Mouse (Mus musculus) kidney, postnatal 36 days (tissue): Measurements from ENCODE around the gene Pdx1.
A peak's percentile ranks its signal among the peaks of the same experiment; 100 is the strongest.

Experiments used
- DNase-seq, 2 experiments: peaks; one replicate each; pipeline ENCODE4 v3.0.0; 2021 to 2022; ENCODE audit warnings: mixed read lengths in 2 of 2

The Pdx1 gene

DNA sequence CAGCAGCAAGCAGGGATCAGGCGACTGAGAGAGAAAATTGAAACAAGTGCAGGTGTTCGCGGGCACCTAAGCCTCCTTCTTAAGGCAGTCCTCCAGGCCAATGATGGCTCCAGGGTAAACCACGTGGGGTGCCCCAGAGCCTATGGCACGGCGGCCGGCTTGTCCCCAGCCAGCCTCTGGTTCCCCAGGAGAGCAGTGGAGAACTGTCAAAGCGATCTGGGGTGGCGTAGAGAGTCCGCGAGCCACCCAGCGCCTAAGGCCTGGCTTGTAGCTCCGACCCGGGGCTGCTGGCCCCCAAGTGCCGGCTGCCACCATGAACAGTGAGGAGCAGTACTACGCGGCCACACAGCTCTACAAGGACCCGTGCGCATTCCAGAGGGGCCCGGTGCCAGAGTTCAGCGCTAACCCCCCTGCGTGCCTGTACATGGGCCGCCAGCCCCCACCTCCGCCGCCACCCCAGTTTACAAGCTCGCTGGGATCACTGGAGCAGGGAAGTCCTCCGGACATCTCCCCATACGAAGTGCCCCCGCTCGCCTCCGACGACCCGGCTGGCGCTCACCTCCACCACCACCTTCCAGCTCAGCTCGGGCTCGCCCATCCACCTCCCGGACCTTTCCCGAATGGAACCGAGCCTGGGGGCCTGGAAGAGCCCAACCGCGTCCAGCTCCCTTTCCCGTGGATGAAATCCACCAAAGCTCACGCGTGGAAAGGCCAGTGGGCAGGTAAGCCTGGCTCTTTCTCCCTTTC is at the start of gene Pdx1:
TSS of gene Pdx1 (plus strand) at position 34 of the 747 bp plus-strand sequence.
- no peak for DNase-seq

DNA sequence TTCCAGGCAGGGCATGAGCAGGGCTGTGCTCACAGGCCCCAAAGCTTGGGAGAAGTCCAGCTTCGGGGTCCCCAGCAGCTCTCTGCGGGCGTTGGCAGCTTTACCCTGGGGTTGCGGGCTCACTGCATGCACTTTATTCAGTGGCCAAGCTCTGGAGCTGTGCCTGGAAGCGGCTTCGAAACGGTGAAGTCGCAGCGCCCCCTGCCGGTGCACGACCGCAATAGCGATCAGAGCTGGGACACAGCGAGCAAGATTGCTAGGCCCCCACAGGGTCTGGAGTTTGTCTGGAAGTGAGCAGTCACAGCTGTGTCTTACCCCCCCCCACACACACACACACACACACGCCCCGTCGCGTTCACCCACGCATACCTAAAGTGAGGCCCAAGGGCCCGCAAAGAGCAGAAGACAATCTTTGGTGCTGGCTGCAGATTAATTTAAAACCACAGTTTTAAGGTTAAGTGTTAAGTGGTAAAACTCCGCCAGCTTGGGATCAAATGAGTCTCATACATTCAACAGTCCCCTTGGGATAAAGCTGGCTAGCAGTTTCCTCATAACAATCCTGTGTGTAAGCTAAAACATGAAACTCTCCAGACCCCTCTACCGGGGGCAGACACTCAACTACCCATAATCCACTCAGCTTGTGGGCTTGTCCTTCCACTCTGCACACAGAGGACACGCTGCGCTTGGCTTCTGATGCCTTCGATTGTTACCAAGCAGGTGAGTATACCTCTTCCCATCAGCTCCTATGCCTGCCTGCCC is 42.2 kb upstream of the Pdx1 start:
- DNase-seq: peak; percentile 77 to 90

DNA sequence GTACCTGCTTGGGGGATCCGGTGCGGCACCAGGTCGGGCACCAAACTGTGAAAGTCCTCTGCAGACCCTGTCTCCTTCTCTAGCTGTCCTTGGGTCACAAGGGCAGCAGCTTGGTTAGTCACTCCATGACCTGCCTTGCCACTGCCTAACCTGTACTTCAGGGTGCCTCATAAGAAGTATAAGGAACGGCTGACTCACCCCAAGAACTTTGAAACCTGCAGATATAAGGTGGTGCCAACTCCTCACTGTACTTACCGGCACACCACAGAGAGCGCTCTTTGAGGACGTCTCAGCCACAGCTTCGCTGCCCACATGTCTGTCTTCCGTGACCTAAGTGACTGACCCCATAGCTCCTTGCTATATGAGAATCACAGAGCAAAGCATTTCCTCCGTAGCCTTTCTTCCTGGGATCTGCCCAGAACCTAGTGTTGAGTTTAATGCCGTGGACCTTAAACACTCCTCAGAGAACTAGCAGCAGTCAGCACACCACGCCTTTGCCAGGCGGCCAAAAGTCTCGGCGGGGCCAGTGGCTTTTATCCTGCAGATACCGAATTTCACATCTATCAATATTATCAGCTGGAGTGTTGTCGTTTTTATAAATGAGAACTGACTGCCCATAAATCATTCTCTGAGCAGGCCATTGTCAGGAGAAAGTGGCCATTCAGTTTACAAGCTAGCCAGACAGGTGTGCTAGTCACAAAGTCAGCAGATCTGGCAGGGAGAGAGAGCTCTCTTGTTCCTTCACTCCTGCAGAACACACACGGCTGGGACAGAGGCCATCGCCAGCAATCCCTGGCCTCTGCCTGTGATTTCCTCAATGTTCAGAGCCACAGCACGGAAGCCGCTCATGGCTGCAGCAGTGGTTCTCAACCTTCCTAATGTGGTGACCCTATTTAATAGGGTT is 34.1 kb upstream of the Pdx1 start:
- DNase-seq: no peak

DNA sequence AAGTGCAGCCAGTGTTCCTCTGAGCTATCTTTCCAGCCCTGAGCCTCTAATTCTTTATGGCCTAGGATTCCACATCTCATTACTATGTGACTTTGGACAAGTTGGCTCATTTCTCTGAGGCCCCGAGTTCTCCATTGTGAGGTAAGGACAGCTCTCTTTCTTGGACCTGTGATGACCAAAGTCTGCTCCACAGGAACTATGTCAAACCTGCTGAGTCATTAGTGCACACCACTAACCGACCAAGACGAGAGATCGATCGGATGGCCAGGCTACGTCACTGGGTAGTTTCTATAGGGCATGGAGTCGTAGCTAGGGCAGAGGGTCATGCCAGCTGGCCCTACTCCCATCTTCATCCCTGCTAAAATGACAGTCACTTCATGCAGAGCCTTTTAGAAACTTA is 25.9 kb upstream of the Pdx1 start:
- no peak for DNase-seq

DNA sequence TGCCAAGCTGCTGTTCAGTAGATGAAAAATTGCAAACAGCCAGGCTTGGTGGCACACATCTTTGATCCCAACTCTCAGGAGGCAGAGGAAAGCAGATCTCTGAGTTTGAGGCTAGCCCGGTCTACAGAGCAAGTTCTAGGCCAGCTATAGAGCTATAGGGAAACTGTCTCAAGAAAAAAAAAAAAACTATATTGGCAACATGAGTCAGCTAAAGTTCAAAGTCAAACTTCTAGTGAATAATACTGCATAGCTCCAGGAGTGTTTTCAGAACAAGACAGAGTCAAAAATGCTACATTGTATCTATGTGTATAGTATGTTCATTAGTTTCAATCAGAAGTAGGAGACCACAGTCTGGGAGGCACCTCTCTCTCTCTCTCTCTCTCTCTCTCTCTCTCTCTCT is 9.6 kb upstream of the Pdx1 start:
- no peak for DNase-seq

DNA sequence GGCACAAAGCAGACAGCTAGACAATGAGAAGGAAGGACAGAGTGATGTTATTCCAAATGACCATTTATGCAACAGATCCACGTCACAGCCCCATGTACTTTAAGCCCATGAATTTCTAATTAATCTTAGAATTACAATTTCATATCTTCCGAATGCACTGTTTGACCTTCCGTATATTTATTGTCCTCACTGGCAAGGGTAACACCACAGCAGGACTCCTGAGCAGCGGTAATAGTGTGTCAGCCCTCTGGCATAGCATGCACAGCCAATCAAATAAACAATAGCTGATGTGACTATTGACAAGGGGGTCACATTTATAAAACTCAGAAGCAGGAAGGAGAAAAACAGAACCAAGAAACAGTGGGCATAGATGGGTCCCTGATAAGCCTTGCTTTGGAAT is 9.0 kb upstream of the Pdx1 start:
- no peak for DNase-seq

DNA sequence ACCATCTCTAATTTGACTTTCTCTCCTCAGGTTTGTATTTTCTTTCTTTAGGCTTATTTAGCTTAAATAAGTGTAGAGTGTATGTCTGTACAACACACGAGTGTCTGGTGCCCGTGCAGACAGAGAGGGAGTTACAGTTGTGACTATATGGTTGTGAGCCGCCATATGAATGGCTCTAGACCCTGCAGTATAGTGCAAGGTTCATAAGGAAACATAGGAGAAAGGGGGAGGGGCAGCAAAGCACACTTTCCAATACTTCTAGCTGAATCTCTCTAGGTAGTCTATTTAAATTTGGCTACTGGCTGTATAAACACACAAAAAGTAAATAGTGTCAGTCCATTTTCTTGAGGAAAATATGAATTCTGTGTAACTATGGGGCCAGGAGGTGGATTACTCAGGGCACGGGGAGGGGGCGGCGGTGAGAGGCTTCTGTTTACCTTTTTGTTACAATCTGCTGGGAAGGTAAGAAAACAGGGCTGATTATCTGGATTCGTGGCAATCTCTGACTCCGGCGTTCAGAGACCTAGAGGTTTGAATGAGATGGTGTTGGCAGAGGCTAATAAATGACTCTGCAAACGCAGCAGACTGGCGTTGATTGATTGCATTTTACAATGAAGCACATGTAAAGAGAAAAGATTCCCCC is 7.7 kb upstream of the Pdx1 start:
- no peak for DNase-seq

DNA sequence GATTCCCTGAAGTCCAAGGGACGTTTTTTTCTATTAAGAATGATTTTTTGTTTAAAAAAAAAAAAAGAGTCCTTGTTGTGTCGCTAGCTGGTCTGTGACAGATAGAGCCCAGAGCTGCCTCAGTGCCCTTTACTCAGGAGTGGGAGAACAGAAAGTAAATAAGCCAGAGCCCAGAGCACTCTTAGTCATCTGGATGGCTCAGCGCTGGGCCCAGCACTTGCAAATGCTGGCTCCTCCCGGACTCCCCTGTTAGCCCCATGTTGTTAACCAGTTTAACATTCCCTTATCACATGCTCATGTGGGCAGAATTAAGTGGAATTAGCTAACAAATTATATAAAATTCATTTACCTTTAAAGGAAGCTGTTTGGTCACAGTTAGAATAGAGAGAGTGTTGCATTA is 5.8 kb upstream of the Pdx1 start:
- DNase-seq: no peak

DNA sequence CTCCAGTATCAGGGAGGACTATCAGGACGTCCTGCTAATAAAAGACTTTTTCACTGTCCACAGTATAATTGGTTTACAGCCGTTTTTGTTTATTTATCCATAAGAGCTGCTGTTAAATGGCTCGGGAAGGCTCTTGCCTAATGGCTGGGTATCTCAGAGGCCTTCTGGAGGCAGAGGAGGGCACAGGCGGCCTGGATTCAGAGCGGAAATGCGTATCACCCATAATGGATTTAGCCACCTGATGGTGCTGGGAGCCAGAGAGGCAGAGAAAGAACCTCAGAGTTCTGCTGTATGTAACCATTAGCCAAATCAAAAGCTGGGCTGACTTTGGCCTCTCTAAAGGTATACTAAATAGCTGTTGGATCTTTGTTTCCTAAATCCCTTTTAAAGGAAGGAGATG is 2.3 kb upstream of the Pdx1 start:
- no peak for DNase-seq

DNA sequence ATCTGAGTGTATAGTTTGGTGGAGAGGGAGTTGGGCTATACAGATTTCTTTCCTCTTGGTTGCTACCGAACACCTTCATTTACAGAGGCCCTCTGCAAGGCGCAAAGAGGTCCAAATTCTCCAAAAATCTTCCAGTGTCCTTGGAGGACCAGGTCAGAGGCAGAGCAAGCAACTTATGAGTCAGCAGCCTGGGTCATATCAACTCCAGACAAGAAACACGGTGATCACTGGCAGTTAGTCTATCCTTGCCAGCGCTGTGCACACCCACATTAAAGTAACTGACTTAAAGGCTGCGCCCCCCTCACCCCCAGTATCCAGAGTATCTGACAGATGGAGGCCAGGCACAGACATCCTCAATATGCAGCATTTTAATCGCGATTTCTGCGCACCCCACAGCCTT is 1.0 kb upstream of the Pdx1 start:
- no peak for DNase-seq

DNA sequence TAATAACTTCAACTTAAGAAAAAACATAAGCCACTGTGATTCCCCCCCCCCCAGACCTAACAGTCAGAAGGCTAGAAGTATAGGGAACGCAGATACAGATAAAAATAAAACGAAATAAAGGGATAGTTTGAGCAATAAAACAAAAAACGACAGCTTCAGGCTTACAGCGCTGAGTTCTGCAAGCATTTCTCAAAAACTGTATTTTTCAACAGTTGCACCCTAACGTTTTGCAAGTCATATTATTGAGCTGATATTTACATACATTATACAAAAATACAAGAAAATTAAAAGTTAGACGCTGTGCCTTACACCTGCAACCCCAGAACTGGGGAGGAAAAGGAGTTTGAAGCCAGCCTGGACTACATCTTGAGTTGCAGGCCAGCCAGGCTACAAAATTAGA is 388 bp upstream of the Pdx1 start:
- no peak for DNase-seq

DNA sequence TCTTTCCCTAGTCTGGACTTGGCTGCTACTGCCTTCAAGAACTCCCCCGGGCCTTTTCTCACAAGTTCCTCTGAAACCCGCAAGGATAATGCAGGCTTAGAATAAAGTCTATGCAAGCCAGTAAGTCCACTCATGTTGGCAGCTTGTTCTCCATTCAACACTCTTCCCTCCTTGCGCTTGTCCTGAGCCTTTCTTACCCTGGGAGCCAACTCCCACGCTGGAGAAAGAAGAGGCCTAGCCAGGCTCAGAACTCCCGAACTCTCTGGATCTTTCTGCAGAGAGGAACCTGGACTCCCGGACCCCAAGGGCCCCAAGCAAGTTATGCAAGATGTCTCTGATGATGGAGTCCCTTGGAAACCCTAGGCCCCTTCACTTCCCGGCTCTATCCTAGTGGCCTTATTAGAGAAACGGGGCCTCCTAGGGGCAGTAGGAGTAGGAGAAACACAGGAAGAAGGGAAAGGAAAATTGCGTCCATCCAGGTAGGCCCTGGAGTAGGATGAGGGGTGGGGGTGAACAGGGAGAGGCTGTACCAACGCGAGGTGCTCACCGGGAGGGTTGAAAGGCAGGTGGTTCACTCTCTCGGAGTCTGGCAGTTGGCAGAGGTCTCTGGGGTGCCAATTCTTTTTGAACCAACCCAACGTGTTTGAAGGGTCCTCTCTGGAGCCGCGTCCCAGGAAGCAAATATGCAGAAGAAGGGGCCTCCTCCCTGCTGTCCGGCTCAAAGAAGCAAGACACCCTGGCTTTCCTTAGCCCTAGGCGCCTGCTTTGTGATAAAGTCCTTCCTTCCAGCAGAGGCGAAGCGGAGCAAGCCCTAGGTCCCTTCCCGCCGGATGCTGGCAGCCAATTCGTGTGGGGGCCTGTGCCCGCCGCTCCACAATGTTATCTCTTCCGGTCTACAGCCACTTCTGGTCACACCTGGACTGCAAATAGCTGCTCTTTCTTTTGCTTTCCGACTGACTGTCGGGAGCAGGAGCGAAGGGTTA is 1.2 kb downstream of the Pdx1 start:
- DNase-seq: no peak

DNA sequence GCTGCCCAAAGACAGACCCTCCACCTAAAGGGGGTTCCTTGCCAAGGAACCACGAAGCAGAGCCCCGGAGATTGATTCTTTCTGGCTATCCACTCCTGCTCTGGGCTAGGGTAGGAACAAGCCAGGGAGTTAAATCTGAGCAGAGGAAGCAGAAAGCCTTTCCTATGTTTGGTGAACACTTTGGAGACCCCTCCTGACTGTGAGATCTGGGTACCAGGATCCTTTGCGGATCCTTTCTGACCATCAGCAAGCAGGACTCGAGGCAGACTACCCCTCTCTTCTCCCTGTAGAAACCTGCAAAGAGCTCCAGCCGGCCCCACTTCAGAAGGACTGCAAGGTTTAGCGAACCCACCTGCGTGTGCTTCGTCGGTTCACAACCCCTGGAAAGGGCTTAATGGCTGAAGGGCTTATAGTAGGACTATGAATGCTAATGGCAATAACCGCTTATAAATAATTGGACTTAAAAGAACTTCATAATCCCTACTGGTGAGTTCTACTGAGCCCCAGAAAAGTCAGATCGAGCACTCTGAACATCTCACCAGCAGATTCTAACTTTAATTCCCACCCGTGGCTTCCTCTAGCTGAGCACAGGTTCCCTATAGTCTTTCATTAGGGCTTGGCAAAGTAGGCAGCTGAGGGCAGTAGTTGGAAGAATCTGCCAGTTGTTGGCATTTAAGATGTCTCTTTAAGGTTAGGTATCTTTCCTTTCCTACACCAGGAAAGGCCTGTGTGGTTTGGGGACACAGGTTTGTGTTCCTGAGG is 2.5 kb downstream of the Pdx1 start:
- no peak for DNase-seq

DNA sequence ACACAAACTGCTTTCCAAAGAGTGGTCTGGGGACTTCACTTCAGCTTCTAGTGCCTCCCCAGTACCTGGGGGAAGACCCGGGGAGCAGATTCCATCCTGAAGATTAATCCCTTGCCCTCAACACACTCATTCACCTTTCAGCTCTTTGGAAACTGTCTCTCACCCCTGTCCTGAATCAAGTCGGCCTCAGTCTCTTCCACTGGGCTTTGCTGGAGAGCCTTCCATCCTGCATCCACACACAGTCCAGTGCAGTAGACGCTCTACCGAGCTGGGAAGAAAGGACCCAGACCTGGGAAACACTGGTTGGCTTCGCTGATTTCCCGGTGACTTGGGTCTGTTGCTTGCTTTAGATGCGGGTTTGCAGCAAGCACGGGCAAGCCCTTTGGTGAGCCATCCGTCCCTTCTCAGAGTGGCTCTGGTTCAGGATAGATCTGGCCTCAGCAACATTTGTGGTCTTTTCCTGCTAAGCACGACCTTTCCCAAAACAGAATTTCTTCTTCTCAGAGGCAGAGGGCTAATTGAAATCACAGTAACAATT is 3.1 kb downstream of the Pdx1 start:
- no peak for DNase-seq

DNA sequence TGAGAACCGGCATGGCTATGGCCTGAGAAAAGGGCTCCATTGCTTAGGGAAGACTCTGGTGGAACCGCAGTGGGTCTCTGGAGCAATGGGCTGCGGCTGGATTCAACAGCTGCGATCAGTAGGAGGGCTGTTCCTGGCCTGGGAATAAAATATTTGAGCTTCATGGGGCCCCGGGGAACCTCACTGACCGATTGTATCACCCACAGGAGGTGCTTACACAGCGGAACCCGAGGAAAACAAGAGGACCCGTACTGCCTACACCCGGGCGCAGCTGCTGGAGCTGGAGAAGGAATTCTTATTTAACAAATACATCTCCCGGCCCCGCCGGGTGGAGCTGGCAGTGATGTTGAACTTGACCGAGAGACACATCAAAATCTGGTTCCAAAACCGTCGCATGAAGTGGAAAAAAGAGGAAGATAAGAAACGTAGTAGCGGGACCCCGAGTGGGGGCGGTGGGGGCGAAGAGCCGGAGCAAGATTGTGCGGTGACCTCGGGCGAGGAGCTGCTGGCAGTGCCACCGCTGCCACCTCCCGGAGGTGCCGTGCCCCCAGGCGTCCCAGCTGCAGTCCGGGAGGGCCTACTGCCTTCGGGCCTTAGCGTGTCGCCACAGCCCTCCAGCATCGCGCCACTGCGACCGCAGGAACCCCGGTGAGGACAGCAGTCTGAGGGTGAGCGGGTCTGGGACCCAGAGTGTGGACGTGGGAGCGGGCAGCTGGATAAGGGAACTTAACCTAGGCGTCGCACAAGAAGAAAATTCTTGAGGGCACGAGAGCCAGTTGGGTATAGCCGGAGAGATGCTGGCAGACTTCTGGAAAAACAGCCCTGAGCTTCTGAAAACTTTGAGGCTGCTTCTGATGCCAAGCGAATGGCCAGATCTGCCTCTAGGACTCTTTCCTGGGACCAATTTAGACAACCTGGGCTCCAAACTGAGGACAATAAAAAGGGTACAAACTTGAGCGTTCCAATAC is 4.7 kb downstream of the Pdx1 start:
- no peak for DNase-seq

DNA sequence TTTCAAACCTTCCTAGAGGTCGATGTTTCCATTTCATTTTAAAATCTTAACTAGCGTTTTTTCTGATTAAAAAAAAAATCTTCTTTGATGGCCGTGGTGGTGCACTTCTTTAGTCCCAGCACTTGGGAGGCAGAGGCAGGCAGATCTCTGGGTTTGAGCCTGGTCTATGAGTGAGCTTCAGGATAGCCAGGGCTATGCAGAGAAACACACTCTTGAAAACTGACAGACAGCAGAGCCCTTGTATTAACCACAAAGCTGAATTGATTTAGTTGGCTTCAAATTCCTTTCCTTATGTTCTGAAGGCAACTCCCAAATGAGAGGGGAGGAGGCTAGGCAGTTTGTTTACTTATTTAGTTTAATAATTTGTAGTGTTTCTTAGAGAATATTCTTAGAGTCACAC is 6.0 kb downstream of the Pdx1 start:
- no peak for DNase-seq

DNA sequence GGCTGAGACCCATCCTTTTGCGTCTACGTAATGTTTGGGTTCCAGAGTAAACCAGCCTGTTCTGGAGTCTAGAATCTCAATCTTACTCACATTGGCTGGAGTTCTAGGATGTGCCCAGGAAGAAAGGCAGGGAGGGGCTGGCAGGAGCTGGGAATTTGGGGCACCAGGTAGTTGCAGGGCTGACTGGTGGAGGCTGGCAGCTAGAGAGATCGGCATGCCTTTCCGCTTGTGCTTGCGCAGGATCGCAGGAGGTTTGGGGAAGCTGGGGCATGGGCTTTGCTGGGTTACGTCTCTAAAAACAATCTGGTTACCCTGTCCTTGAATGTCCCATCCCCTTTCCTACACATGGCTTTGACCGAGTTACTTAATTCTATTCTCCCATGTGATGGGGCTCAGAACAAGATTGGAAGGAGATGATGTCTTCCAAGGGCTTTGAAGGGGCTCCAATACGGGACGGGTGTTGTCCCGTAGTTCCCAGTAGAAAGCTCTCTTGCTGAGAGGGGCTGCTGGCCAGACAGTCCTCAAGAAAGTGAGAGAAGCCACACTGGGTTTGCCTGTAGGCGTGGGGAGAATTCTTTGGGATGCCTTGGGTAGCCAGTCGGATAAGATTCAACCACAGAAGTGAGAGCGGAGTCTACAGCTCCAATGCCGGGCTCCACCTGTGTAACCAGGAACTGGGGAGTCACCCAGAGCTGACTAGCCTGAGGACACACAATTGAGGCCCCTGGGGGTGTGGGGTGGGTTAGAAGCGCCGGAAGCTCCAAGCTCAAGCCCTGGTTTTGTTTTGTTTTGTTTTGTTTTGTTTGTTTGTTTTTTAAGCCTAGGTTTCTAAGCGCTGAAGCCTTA is 7.2 kb downstream of the Pdx1 start:
- no peak for DNase-seq

DNA sequence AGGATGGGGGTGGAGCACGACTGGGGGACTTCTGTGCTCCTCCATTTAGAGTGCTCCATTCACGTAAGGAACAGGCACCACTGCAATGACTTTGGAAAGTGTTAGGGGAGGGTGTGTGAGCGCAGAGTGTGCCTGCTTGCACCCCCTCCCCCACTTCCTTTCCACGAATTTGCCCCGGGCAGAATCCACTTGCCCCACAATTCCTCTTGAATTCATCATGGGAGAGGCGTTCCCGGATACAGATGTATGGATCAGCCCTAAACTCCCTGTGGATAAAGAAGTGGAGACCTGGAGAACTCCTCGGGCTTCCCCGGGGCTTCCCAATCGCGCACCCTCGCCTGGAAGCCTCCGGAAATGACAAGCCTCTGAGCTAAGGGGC is 7.8 kb downstream of the Pdx1 start:
- no peak for DNase-seq
